Mouse (Mus musculus) intestine, postnatal 0 days (tissue): Measurements from ENCODE around the gene Dhx9. TPM values are rescaled to one million over a fixed set of nuclear protein-coding genes. Genes with fewer than 3 reads are reported as not detected.
"Not testable (repeated sequence)": the region's sequence is repeated elsewhere in the genome, so short reads cannot be mapped to it uniquely, and the experiment has no call there.

Experiments used
- ATAC-seq: fragments of 200-750 bp; cut with Nextera tagmentation; 2 replicates; pipeline ENCODE4 v1.8.0; 2017; ENCODE audit warnings: mild to moderate bottlenecking, moderate TSS enrichment, moderate library complexity
- H3K27ac ChIP-seq: fragments of 300-500 bp; sonication (generic); 2 replicates; pipeline ENCODE4 v1.5.1; 2014; ENCODE audit warnings: mild to moderate bottlenecking, low read depth, low read length, moderate library complexity
- H3K27me3 ChIP-seq: fragments of 300-500 bp; sonication (generic); replicated peaks from 2 replicates; pipeline ENCODE4 v1.6.1; 2014; ENCODE audit warnings: low read length, mixed read lengths; ENCODE audit not compliant: control insufficient read depth, insufficient read depth
- H3K36me3 ChIP-seq: fragments of 300-500 bp; sonication (generic); 2 replicates; pipeline ENCODE4 v1.6.1; 2014; ENCODE audit warnings: mild to moderate bottlenecking, moderate library complexity; ENCODE audit not compliant: control insufficient read depth, insufficient read depth
- H3K4me1 ChIP-seq: fragments of 300-500 bp; sonication (generic); replicated peaks from 2 replicates; pipeline ENCODE4 v1.6.1; 2014; ENCODE audit warnings: antibody characterized with exemption, low read length, mixed read lengths; ENCODE audit not compliant: control insufficient read depth, insufficient read depth
- H3K4me2 ChIP-seq: fragments of 300-500 bp; sonication (generic); replicated peaks from 2 replicates; pipeline ENCODE4 v1.6.1; 2014; ENCODE audit warnings: low read depth, mild to moderate bottlenecking, moderate library complexity
- H3K4me3 ChIP-seq: fragments of 300-500 bp; sonication (generic); 2 replicates; pipeline ENCODE4 v1.5.1; 2014; ENCODE audit warnings: low read depth, low read length
- H3K9ac ChIP-seq: fragments of 300-500 bp; sonication (generic); 2 replicates; pipeline ENCODE4 v1.6.1; 2014; ENCODE audit warnings: mild to moderate bottlenecking, low read depth, low read length
- H3K9me3 ChIP-seq: fragments of 300-500 bp; sonication (generic); 2 replicates; pipeline ENCODE4 v1.6.1; 2016; ENCODE audit warnings: mixed run types; ENCODE audit not compliant: control insufficient read depth
- CTCF ChIP-seq: sonication (generic); IDR thresholded peaks from 2 replicates; pipeline ENCODE4 v1.5.1; 2016; ENCODE audit warnings: low read depth, mild to moderate bottlenecking, control low read depth, antibody characterized with exemption, moderate library complexity
- WGBS: fragments of 180-500 bp; shearing (Covaris S2); extraction: QIAGEN DNeasy Blood & Tissue Kit; methylation state at CpG from one replicate; pipeline ENCODE4 v1.1.7; 2014; 5-methylcytosine and 5-hydroxymethylcytosine counted together
- polyA plus RNA-seq: library from polyadenylated mRNA; unstranded; fragments of >200 nt; fragmentation: Nextera tagmentation; extraction: Ambion mirVana; gene quantifications from 2 replicates; pipeline ENCODE4 v1.2.1, GENCODE M21; 2015

Gene Dhx9
- polyA plus RNA-seq, 1 experiment from 2014 or later: 14.1 TPM

GRCm38 (mm10) chr1:153414962-153415361, 72.5 kb downstream of the Dhx9 start:
- ATAC-seq: no peak
- H3K4me1 ChIP-seq: no peaks in the 10 kb centered on the region
- H3K36me3 ChIP-seq: no peaks in the 10 kb centered on the region
- H3K9ac ChIP-seq: no peak overlapping the region
- H3K9me3 ChIP-seq: no peaks in the 10 kb centered on the region
- H3K27me3 ChIP-seq: no peaks in the 10 kb centered on the region
- no peak overlapping the region for H3K27ac ChIP-seq
- WGBS: 79% methylated on average over 4 of the region's 4 CpGs
- TF ChIP-seq CTCF: no peak
- no peak overlapping the region for H3K4me3 ChIP-seq
- H3K4me2 ChIP-seq: no peak overlapping the region

GRCm38 (mm10) chr1:153414114-153414723, 73.2 kb downstream of the Dhx9 start:
- not testable (repeated sequence) for H3K4me3 ChIP-seq, H3K27me3 ChIP-seq, ATAC-seq, H3K27ac ChIP-seq, H3K9me3 ChIP-seq, H3K36me3 ChIP-seq, H3K4me1 ChIP-seq, H3K4me2 ChIP-seq, H3K9ac ChIP-seq
- WGBS: 86% methylated on average over 24 of the region's 24 CpGs

GRCm38 (mm10) chr1:153413397-153414020, 74.0 kb downstream of the Dhx9 start:
- not testable (repeated sequence) for H3K36me3 ChIP-seq, ATAC-seq, H3K4me2 ChIP-seq, H3K4me1 ChIP-seq, H3K4me3 ChIP-seq, H3K9me3 ChIP-seq, H3K9ac ChIP-seq, H3K27ac ChIP-seq, H3K27me3 ChIP-seq
- 86% methylated on average over 13 of the region's 13 CpGs for WGBS

- not testable (repeated sequence) for H3K27me3 ChIP-seq, H3K9me3 ChIP-seq, H3K9ac ChIP-seq, H3K4me2 ChIP-seq, H3K36me3 ChIP-seq, H3K4me1 ChIP-seq, H3K27ac ChIP-seq, H3K4me3 ChIP-seq
- peak; percentile 52; the same call in 1 of the 2 replicates for ATAC-seq
- WGBS: 64% methylated on average over 2 of the region's 4 CpGs
Measured at GRCm38 (mm10) chr1:153412663-153413396, 74.6 kb downstream of the Dhx9 start.

- no peak for ATAC-seq
- Histone ChIP-seq H3K27me3 (no peaks in the 10 kb centered on the region), H3K4me1 (no peaks in the 10 kb centered on the region), H3K9ac (no peak overlapping the region), H3K9me3 (no peaks in the 10 kb centered on the region), H3K4me3 (no peak overlapping the region), H3K36me3 (no peaks in the 10 kb centered on the region), H3K27ac (no peak overlapping the region), H3K4me2 (no peak overlapping the region)
- 82% methylated on average over 6 of the region's 6 CpGs for WGBS
- no peak for TF ChIP-seq CTCF
Measured at GRCm38 (mm10) chr1:153411723-153412122, 75.7 kb downstream of the Dhx9 start.

- ATAC-seq, H3K9me3 ChIP-seq: not testable (repeated sequence)
Measured at GRCm38 (mm10) chr1:153410915-153411314, 76.5 kb downstream of the Dhx9 start.

GRCm38 (mm10) chr1:153408296-153408695, 79.2 kb downstream of the Dhx9 start:
- H3K36me3 ChIP-seq, H3K9me3 ChIP-seq, H3K4me2 ChIP-seq, H3K27me3 ChIP-seq, H3K27ac ChIP-seq, H3K4me1 ChIP-seq, H3K4me3 ChIP-seq, ATAC-seq, H3K9ac ChIP-seq: not testable (repeated sequence)
- 84% methylated on average over 4 of the region's 5 CpGs for WGBS

More at GRCm38 (mm10) chr1:153410915-153411314, 76.5 kb downstream of the Dhx9 start:
- not testable (repeated sequence) for H3K9ac ChIP-seq, H3K4me3 ChIP-seq, H3K36me3 ChIP-seq, H3K4me1 ChIP-seq, H3K4me2 ChIP-seq, H3K27me3 ChIP-seq, H3K27ac ChIP-seq
- 83% methylated on average over 1 of the region's 4 CpGs for WGBS

- H3K4me2 ChIP-seq, H3K36me3 ChIP-seq, H3K4me1 ChIP-seq, ATAC-seq, H3K9ac ChIP-seq, H3K4me3 ChIP-seq, H3K27ac ChIP-seq, H3K9me3 ChIP-seq, H3K27me3 ChIP-seq: not testable (repeated sequence)
- 78% methylated on average over 11 of the region's 11 CpGs for WGBS
Measured at GRCm38 (mm10) chr1:153407641-153408040, 79.8 kb downstream of the Dhx9 start.
